Mouse (Mus musculus) left cerebral cortex, adult 6 months (tissue): ENCODE data around the gene Rangap1. TPM values are rescaled to one million over a fixed set of nuclear protein-coding genes. Genes with fewer than 3 reads are reported as not detected.

ENCODE experiments used
- long read RNA-seq, 2 experiments: library from polyadenylated mRNA; unstranded; transcript quantifications; one replicate each; pipeline ENCODE4 v2.0.0; 2019 to 2020
- polyA plus RNA-seq: library from polyadenylated mRNA; unstranded; fragments of <200 nt; fragmentation: Nextera tagmentation; gene quantifications from 2 replicates; pipeline ENCODE4 v1.2.3, GENCODE M21; 2021

The Rangap1 gene
- 92.9 and 124 TPM in 2 replicates for polyA plus RNA-seq
- long read RNA-seq, experiment 1, transcript Rangap1-201 (16 exons, 3,033 nt), result major isoform, 461 of 691 reads
- long read RNA-seq, experiment 1, transcript Rangap1-202 (17 exons, 2,984 nt), result minor isoform, 47 of 691 reads
- long read RNA-seq, experiment 1, partial matches to known transcripts, result 141 of 691 reads
- long read RNA-seq, experiment 1, other reads (novel, unspliced or antisense), result 42 of 691 reads
- long read RNA-seq, experiment 2, transcript Rangap1-201 (16 exons, 3,033 nt), result major isoform, 89 of 235 reads
- long read RNA-seq, experiment 2, partial matches to known transcripts, result 82 of 235 reads
- long read RNA-seq, experiment 2, other reads (novel, unspliced or antisense), result 61 of 235 reads

GRCm38 (mm10) chr15:81744992-81745600 lies at the start of gene Rangap1, which contains the start of gene Zc3h7b:
TSS of gene Rangap1 (minus strand) at chr15:81745530.
TSS of gene Zc3h7b (plus strand) at chr15:81745057.

GRCm38 (mm10) chr15:81697175-81697574 lies 48.2 kb downstream of the Rangap1 start, which contains the start of gene Chadl:
TSS of gene Chadl (minus strand) at chr15:81697287.

GRCm38 (mm10) chr15:81663697-81664561 lies 81.4 kb downstream of the Rangap1 start, which contains the start of gene L3mbtl2:
TSS of gene L3mbtl2 (plus strand) at chr15:81663889.

Other genes with a start within 250 kb of the Rangap1 start
- gene Ep300, start 160.2 kb downstream of the Rangap1 start, polyA plus RNA-seq, result 5.9 and 9.0 TPM in 2 replicates
- gene L3mbtl2, start 81.6 kb downstream of the Rangap1 start, polyA plus RNA-seq, result 17.6 and 22.8 TPM in 2 replicates
- 18.5 and 32.8 TPM in 2 replicates for gene Chadl, start 48.2 kb downstream of the Rangap1 start, polyA plus RNA-seq
- gene Zc3h7b, start 473 bp downstream of the Rangap1 start, polyA plus RNA-seq, result 63.8 and 79.5 TPM in 2 replicates
- 35.3 and 105 TPM in 2 replicates for gene Tef, start 56.9 kb upstream of the Rangap1 start, polyA plus RNA-seq
- 8.2 and 9.3 TPM in 2 replicates for gene Tob2, start 113.3 kb upstream of the Rangap1 start, polyA plus RNA-seq
- 63.8 and 65.3 TPM in 2 replicates for gene Phf5a, start 126.4 kb upstream of the Rangap1 start, polyA plus RNA-seq
- 270 and 354 TPM in 2 replicates for gene Aco2, start 126.8 kb upstream of the Rangap1 start, polyA plus RNA-seq
- 185 and 213 TPM in 2 replicates for gene Polr3h, start 180.7 kb upstream of the Rangap1 start, polyA plus RNA-seq
- 51.2 and 99.5 TPM in 2 replicates for gene Csdc2, start 191.2 kb upstream of the Rangap1 start, polyA plus RNA-seq
- 488 and 565 TPM in 2 replicates for gene Pmm1, start 215.4 kb upstream of the Rangap1 start, polyA plus RNA-seq
- not detected in 2 replicates for gene 1700029P11Rik, start 235.0 kb upstream of the Rangap1 start, polyA plus RNA-seq
- 13.0 and 15.6 TPM in 2 replicates for gene Xrcc6, start 242.3 kb upstream of the Rangap1 start, polyA plus RNA-seq